Mouse (Mus musculus) embryonic stem cell, embryonic (primary cell): Measurements from ENCODE around the gene Mndal.
"Not testable (repeated sequence)": the region's sequence is repeated elsewhere in the genome, so short reads cannot be mapped to it uniquely, and the experiment has no call there.

Experiments used
- CTCF ChIA-PET, 4 experiments: fragments of 300-600 bp in 2 of 4; fragments of 350-600 bp in 2 of 4; sonication (Branson Sonifier 250); formaldehyde crosslinking; loops; one replicate each; lab custom pipeline; 2022; ENCODE audit warnings: inconsistent platforms in 2 of 4; lab: Charles Lee
- POLR2A ChIA-PET, 4 experiments: fragments of 300-600 bp in 2 of 4; fragments of 350-600 bp in 2 of 4; sonication (Branson Sonifier 250); formaldehyde crosslinking; loops; one replicate each; lab custom pipeline; 2022; ENCODE audit warnings: antibody characterized with exemption in 4 of 4, inconsistent platforms in 1 of 4; lab: Charles Lee

The Mndal gene

GRCm38 (mm10) chr1:173801791-173802190 is 140.5 kb downstream of the Mndal start:
- POLR2A ChIA-PET, CTCF ChIA-PET: not testable (repeated sequence)
